Mouse (Mus musculus) spleen, adult 2 months (tissue): ENCODE data around the gene Snupn. TPM values are rescaled to one million over a fixed set of nuclear protein-coding genes. Genes with fewer than 3 reads are reported as not detected.
"Not testable (repeated sequence)": the region's sequence is repeated elsewhere in the genome, so short reads cannot be mapped to it uniquely, and the experiment has no call there.

Experiments used
- DNase-seq, 2 experiments: peaks; one replicate each; pipeline versions ENCODE4 v3.0.0 to v3.0.0-alpha.2; 2012 to 2021; ENCODE audit warnings: low spot score in 2 of 2, low read depth in 1 of 2
- H3K27ac ChIP-seq: fragments of 200-500 bp; 2 replicates; pipeline ENCODE4 v1.5.1; 2012; ENCODE audit warnings: low read length, inconsistent platforms; ENCODE audit not compliant: insufficient read depth
- H3K27me3 ChIP-seq: fragments of 200-500 bp; 2 replicates; pipeline ENCODE4 v1.6.1; 2012; ENCODE audit warnings: mild to moderate bottlenecking, moderate library complexity, low read length, inconsistent platforms; ENCODE audit not compliant: control insufficient read depth, insufficient read depth
- H3K36me3 ChIP-seq: fragments of 200-500 bp; 2 replicates; pipeline ENCODE4 v1.6.1; 2012; ENCODE audit warnings: mild to moderate bottlenecking, low read length, inconsistent platforms; ENCODE audit not compliant: control insufficient read depth, insufficient read depth
- H3K4me1 ChIP-seq: fragments of 200-500 bp; 2 replicates; pipeline ENCODE4 v1.6.1; 2011; ENCODE audit warnings: inconsistent platforms; ENCODE audit not compliant: control insufficient read depth, insufficient read depth, insufficient read length
- H3K4me3 ChIP-seq: fragments of 200-500 bp; 2 replicates; pipeline ENCODE4 v1.5.1; 2011; ENCODE audit warnings: mild to moderate bottlenecking, inconsistent platforms; ENCODE audit not compliant: insufficient read depth, insufficient read length; ENCODE audit errors: extremely low read depth
- CTCF ChIP-seq: fragments of 200-500 bp; IDR thresholded peaks from 2 replicates; pipeline ENCODE4 v1.5.1; 2011; ENCODE audit warnings: mild to moderate bottlenecking, inconsistent platforms; ENCODE audit not compliant: insufficient read depth, insufficient read length, insufficient replicate concordance; ENCODE audit errors: extremely low read depth
- POLR2A ChIP-seq: fragments of 200-500 bp; IDR thresholded peaks from 2 replicates; pipeline ENCODE4 v1.6.1; 2011; ENCODE audit warnings: low read depth, low read length, inconsistent platforms
- WGBS: fragments of 180-500 bp; shearing (Covaris S2); methylation state at CpG from one replicate; pipeline ENCODE4 v1.1.7; 2018; 5-methylcytosine and 5-hydroxymethylcytosine counted together
- polyA plus RNA-seq: library from polyadenylated mRNA; depleted of rRNA; stranded (reverse); fragments of >200 nt; gene quantifications from 2 replicates; pipeline ENCODE4 v1.2.3, GENCODE M21; 2012; rRNA removed

Gene Snupn
- polyA plus RNA-seq = 2.8 and 3.7 TPM in 2 replicates

- Histone ChIP-seq H3K27ac (peak within 1 kb of the TSS; percentile 82), H3K4me3 (peak within 1 kb of the TSS; percentile 82), H3K36me3 (no peaks in the 10 kb centered on the region), H3K27me3 (no peaks in the 10 kb centered on the region), H3K4me1 (no peaks in the 10 kb centered on the region; the same call in 1 of the 2 replicates)
- peak; percentile 95 to 97 for DNase-seq
- TF ChIP-seq POLR2A (peak; percentile 85), CTCF (no peak)
- WGBS = 1% methylated on average over 50 of the region's 50 CpGs
Measured at GRCm38 (mm10) chr9:56950414-56951400, at the start of gene Snupn. TSS of gene Snupn (plus strand) at chr9:56950878.

DNA sequence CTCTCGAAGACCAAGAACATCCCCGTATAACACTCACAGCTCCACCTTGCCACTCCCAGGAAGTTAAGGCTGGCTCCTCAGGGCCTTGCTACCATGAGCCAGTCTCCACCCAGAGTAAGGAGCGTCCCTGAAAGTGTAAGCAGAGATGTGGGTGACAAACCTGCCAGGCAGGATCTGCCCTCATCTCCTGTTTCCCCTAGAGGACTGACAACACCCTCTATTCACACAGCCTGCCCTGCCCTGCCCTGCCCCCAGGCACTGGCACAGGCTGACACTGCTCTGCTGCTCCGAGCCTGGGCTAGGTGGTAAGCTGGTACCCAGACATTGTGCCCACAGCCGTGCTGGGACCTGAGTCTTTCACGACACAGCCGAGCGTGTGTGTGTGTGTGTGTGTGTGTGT lies 49.5 kb upstream of the Snupn start:
- TF ChIP-seq CTCF = no peak
- peak overlapping the region; percentile 23; the same call in 1 of the 2 replicates for H3K27ac ChIP-seq
- DNase-seq = no peak
- H3K27me3 ChIP-seq = no peaks in the 10 kb centered on the region
- H3K4me3 ChIP-seq = no peak overlapping the region
- H3K4me1 ChIP-seq = peaks cover 9% of the 10 kb centered on the region; the same call in 1 of the 2 replicates
- H3K36me3 ChIP-seq = no peaks in the 10 kb centered on the region
- WGBS = 25% methylated on average over 8 of the region's 8 CpGs

- Histone ChIP-seq H3K36me3 (no peaks in the 10 kb centered on the region), H3K27me3 (no peaks in the 10 kb centered on the region), H3K4me3 (no peak overlapping the region), H3K27ac (no peak overlapping the region), H3K4me1 (peaks cover 9% of the 10 kb centered on the region; the same call in 1 of the 2 replicates)
- no peak for TF ChIP-seq CTCF
- TF ChIP-seq POLR2A = no peak
- no peak for DNase-seq
- 80% methylated on average over 3 of the region's 3 CpGs for WGBS
Measured at GRCm38 (mm10) chr9:56903662-56904061, 47.0 kb upstream of the Snupn start.

- WGBS = 66% methylated on average over 9 of the region's 9 CpGs
- Histone ChIP-seq H3K4me3 (no peak overlapping the region), H3K4me1 (no peaks in the 10 kb centered on the region), H3K27me3 (no peaks in the 10 kb centered on the region), H3K27ac (no peak overlapping the region), H3K36me3 (no peaks in the 10 kb centered on the region)
- no peak for DNase-seq
- TF ChIP-seq POLR2A = no peak
- TF ChIP-seq CTCF = no peak
Measured at GRCm38 (mm10) chr9:56907549-56907948, 43.1 kb upstream of the Snupn start.

DNA sequence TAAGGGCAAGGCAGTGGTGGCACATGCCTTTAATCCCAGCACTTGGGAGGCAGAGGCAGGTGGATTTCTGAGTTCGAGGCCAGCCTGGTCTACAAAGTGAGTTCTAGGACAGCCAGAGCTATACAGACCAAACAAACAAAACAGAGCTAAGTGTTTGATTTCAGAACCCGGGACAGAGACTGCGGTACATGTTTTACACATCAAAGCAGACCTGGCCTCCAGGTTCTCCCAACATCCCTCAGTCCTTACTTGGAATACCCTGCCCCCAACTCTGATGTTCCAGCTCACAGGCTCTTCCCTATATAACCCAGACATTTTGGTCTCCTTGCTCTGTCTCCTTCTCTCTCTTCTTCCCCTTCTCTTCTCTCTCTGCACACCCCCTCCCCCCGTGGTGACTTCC lies 40.7 kb upstream of the Snupn start:
- H3K36me3 ChIP-seq, DNase-seq, H3K27me3 ChIP-seq, H3K27ac ChIP-seq, H3K4me1 ChIP-seq, H3K4me3 ChIP-seq: not testable (repeated sequence)
- 74% methylated on average over 4 of the region's 4 CpGs for WGBS

DNA sequence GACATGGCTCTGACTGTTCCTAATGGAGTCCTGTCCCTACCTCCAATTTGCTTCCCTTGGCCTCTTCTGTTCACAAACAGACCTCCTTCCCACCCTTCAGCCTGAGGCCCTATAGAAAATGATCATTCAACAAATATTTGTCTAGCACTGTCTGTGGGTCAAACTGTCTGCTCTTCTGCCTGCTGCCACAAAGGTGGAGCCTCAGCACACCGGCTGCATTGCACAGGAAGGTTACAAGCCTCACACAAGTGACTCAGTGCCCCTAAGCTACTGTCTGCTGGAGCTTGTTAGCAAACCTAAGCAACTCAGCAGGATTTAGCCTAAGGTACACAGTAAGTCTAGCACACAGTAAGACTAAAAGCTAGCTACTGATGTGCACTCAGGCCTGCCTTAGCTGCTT lies 39.7 kb upstream of the Snupn start:
- Histone ChIP-seq H3K4me3 (no peak overlapping the region), H3K4me1 (no peaks in the 10 kb centered on the region), H3K27me3 (no peaks in the 10 kb centered on the region), H3K27ac (no peak overlapping the region), H3K36me3 (no peaks in the 10 kb centered on the region)
- no peak for TF ChIP-seq POLR2A
- DNase-seq = no peak
- whole genome bisulfite sequencing = 52% methylated on average over 1 of the region's 1 CpGs

GRCm38 (mm10) chr9:56913991-56914390 lies 36.7 kb upstream of the Snupn start:
- Histone ChIP-seq H3K27ac (no peak overlapping the region), H3K36me3 (no peaks in the 10 kb centered on the region), H3K4me1 (no peaks in the 10 kb centered on the region), H3K27me3 (no peaks in the 10 kb centered on the region), H3K4me3 (no peak overlapping the region)
- WGBS = 90% methylated on average over 9 of the region's 9 CpGs
- DNase-seq = no peak
- TF ChIP-seq CTCF (no peak), POLR2A (no peak)
